Mouse (Mus musculus): Measurements from ENCODE around the gene Rbfox1. TPM values are rescaled to one million over a fixed set of nuclear protein-coding genes. Genes with fewer than 3 reads are reported as not detected.

Gene Rbfox1
- polyA plus RNA-seq, 1 experiment = 0.22 TPM

GRCm38 (mm10) chr16:7242501-7242900 lies 1357.3 kb downstream of the Rbfox1 start:
- TF ChIP-seq USF1 (IDR thresholded peaks at IDR 0.05; ENCODE audit: low read depth) = no peak
- TF ChIP-seq FOSL1 (IDR thresholded peaks at IDR 0.05; ENCODE audit: insufficient read depth, low read length, poor library complexity, severe bottlenecking) = no peak
- no peak for TF ChIP-seq MYOD1 (IDR thresholded peaks at IDR 0.05; ENCODE audit: control insufficient read depth, insufficient read length, low read depth)
- TF ChIP-seq CEBPB (IDR thresholded peaks at IDR 0.05; ENCODE audit: low read depth) = no peak
- no peak for TF ChIP-seq CTCF (IDR thresholded peaks at IDR 0.05; ENCODE audit: control insufficient read depth, insufficient read depth, insufficient read length)
- no peak for TF ChIP-seq MAX (IDR thresholded peaks at IDR 0.05)
- TF ChIP-seq MYOG (IDR thresholded peaks at IDR 0.05; ENCODE audit: control insufficient read depth, extremely low read depth, insufficient read length) = no peak
- H3K36me3 ChIP-seq (ENCODE audit: control insufficient read depth, insufficient read depth) = no peaks in the 10 kb centered on the region
- H3K79me3 ChIP-seq (ENCODE audit: low read depth) = no peaks in the 10 kb centered on the region
- no peak overlapping the region for H3ac ChIP-seq (ENCODE audit: control insufficient read depth, insufficient read length, low read depth)
- H3K79me2 ChIP-seq (ENCODE audit: control insufficient read depth, insufficient read depth) = no peaks in the 10 kb centered on the region
- no peak overlapping the region for H3K4me3 ChIP-seq (ENCODE audit: insufficient read depth, poor library complexity, severe bottlenecking)
- no peaks in the 10 kb centered on the region for H3K27me3 ChIP-seq (ENCODE audit: control insufficient read depth, insufficient read depth, insufficient read length)

- Histone ChIP-seq H3K79me2 (ENCODE audit: control insufficient read depth, insufficient read depth) (no peaks in the 10 kb centered on the region), H3K36me3 (ENCODE audit: control insufficient read depth, insufficient read depth) (no peaks in the 10 kb centered on the region), H3K79me3 (ENCODE audit: low read depth) (no peaks in the 10 kb centered on the region), H3K27me3 (ENCODE audit: control insufficient read depth, insufficient read depth, insufficient read length) (no peaks in the 10 kb centered on the region), H3K4me3 (ENCODE audit: insufficient read depth, poor library complexity, severe bottlenecking) (no peak overlapping the region), H3ac (ENCODE audit: control insufficient read depth, insufficient read length, low read depth) (no peak overlapping the region)
- TF ChIP-seq MAX (IDR thresholded peaks at IDR 0.05) (no peak), FOSL1 (IDR thresholded peaks at IDR 0.05; ENCODE audit: insufficient read depth, low read length, poor library complexity, severe bottlenecking) (no peak), MYOG (IDR thresholded peaks at IDR 0.05; ENCODE audit: control insufficient read depth, extremely low read depth, insufficient read length) (no peak), USF1 (IDR thresholded peaks at IDR 0.05; ENCODE audit: low read depth) (no peak), MYOD1 (IDR thresholded peaks at IDR 0.05; ENCODE audit: control insufficient read depth, insufficient read length, low read depth) (no peak), CEBPB (IDR thresholded peaks at IDR 0.05; ENCODE audit: low read depth) (no peak), CTCF (IDR thresholded peaks at IDR 0.05; ENCODE audit: control insufficient read depth, insufficient read depth, insufficient read length) (no peak)
Measured at GRCm38 (mm10) chr16:7244382-7244781, 1359.2 kb downstream of the Rbfox1 start.

GRCm38 (mm10) chr16:7251696-7252095 lies 1366.5 kb downstream of the Rbfox1 start:
- no peaks in the 10 kb centered on the region for H3K79me3 ChIP-seq (ENCODE audit: low read depth)
- TF ChIP-seq MYOD1 (IDR thresholded peaks at IDR 0.05; ENCODE audit: control insufficient read depth, insufficient read length, low read depth) (no peak), FOSL1 (IDR thresholded peaks at IDR 0.05; ENCODE audit: insufficient read depth, low read length, poor library complexity, severe bottlenecking) (no peak), CTCF (IDR thresholded peaks at IDR 0.05; ENCODE audit: control insufficient read depth, insufficient read depth, insufficient read length) (no peak), MYOG (IDR thresholded peaks at IDR 0.05; ENCODE audit: control insufficient read depth, extremely low read depth, insufficient read length) (no peak), MAX (IDR thresholded peaks at IDR 0.05) (no peak), USF1 (IDR thresholded peaks at IDR 0.05; ENCODE audit: low read depth) (no peak), CEBPB (IDR thresholded peaks at IDR 0.05; ENCODE audit: low read depth) (no peak)
- no peaks in the 10 kb centered on the region for H3K79me2 ChIP-seq (ENCODE audit: control insufficient read depth, insufficient read depth)
- no peak overlapping the region for H3ac ChIP-seq (ENCODE audit: control insufficient read depth, insufficient read length, low read depth)
- H3K4me3 ChIP-seq (ENCODE audit: insufficient read depth, poor library complexity, severe bottlenecking) = no peak overlapping the region
- no peaks in the 10 kb centered on the region for H3K27me3 ChIP-seq (ENCODE audit: control insufficient read depth, insufficient read depth, insufficient read length)
- no peaks in the 10 kb centered on the region for H3K36me3 ChIP-seq (ENCODE audit: control insufficient read depth, insufficient read depth)

DNA sequence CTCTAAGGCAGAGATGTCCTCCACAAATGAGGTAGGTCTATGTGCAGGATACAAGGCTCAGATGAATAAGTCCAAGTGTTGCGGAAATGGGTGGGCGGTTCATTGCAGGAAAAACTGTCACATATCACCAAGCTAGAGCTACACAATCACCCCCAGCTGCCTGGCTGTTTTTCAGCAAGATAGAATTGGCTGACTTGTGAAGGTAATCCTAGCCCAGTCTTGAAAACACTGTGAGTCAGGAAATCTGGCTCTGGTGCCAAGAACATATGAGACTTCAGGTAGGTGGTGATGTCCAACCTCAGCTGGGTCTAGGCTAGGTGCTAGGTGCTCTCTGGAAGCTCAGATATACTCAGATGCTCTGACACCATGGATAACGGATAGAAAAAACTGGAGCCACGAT lies 1372.2 kb downstream of the Rbfox1 start:
- Histone ChIP-seq H3K36me3 (ENCODE audit: control insufficient read depth, insufficient read depth) (no peaks in the 10 kb centered on the region), H3K79me2 (ENCODE audit: control insufficient read depth, insufficient read depth) (no peaks in the 10 kb centered on the region), H3K79me3 (ENCODE audit: low read depth) (no peaks in the 10 kb centered on the region), H3K4me3 (ENCODE audit: insufficient read depth, poor library complexity, severe bottlenecking) (no peak overlapping the region), H3K27me3 (ENCODE audit: control insufficient read depth, insufficient read depth, insufficient read length) (no peaks in the 10 kb centered on the region), H3ac (ENCODE audit: control insufficient read depth, insufficient read length, low read depth) (no peak overlapping the region)
- no peak for TF ChIP-seq CEBPB (IDR thresholded peaks at IDR 0.05; ENCODE audit: low read depth)
- TF ChIP-seq USF1 (IDR thresholded peaks at IDR 0.05; ENCODE audit: low read depth) = no peak
- no peak for TF ChIP-seq FOSL1 (IDR thresholded peaks at IDR 0.05; ENCODE audit: insufficient read depth, low read length, poor library complexity, severe bottlenecking)
- TF ChIP-seq MAX (IDR thresholded peaks at IDR 0.05) = no peak
- no peak for TF ChIP-seq CTCF (IDR thresholded peaks at IDR 0.05; ENCODE audit: control insufficient read depth, insufficient read depth, insufficient read length)
- no peak for TF ChIP-seq MYOG (IDR thresholded peaks at IDR 0.05; ENCODE audit: control insufficient read depth, extremely low read depth, insufficient read length)
- TF ChIP-seq MYOD1 (IDR thresholded peaks at IDR 0.05; ENCODE audit: control insufficient read depth, insufficient read length, low read depth) = no peak

DNA sequence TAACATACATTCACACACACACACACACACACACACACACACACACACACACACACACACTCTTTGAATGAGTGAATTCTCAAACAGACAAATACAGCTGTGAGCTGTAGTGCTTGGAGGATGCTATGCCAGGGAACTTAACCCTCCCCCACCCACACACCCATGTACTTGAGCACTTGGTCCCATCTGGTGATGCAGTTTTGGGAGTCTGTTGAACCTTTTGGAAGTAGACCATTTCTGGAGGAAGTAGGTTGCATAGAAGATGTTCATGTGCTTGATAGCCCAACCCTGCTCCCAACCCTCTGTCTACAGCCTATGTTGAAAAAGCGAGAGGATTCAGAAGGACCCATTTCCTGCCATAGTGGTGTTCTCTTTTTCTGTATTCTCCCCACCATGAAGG lies 1378.1 kb downstream of the Rbfox1 start:
- no peak overlapping the region for H3K4me3 ChIP-seq (ENCODE audit: insufficient read depth, poor library complexity, severe bottlenecking)
- H3K79me3 ChIP-seq (ENCODE audit: low read depth) = no peaks in the 10 kb centered on the region
- H3K79me2 ChIP-seq (ENCODE audit: control insufficient read depth, insufficient read depth) = no peaks in the 10 kb centered on the region
- TF ChIP-seq CTCF (IDR thresholded peaks at IDR 0.05; ENCODE audit: control insufficient read depth, insufficient read depth, insufficient read length) = no peak
- TF ChIP-seq MYOG (IDR thresholded peaks at IDR 0.05; ENCODE audit: control insufficient read depth, extremely low read depth, insufficient read length) = no peak
- TF ChIP-seq FOSL1 (IDR thresholded peaks at IDR 0.05; ENCODE audit: insufficient read depth, low read length, poor library complexity, severe bottlenecking) = no peak
- no peak for TF ChIP-seq CEBPB (IDR thresholded peaks at IDR 0.05; ENCODE audit: low read depth)
- TF ChIP-seq MAX (IDR thresholded peaks at IDR 0.05) = no peak
- TF ChIP-seq MYOD1 (IDR thresholded peaks at IDR 0.05; ENCODE audit: control insufficient read depth, insufficient read length, low read depth) = no peak
- no peak for TF ChIP-seq USF1 (IDR thresholded peaks at IDR 0.05; ENCODE audit: low read depth)
- no peaks in the 10 kb centered on the region for H3K36me3 ChIP-seq (ENCODE audit: control insufficient read depth, insufficient read depth)
- H3K27me3 ChIP-seq (ENCODE audit: control insufficient read depth, insufficient read depth, insufficient read length) = no peaks in the 10 kb centered on the region
- no peak overlapping the region for H3ac ChIP-seq (ENCODE audit: control insufficient read depth, insufficient read length, low read depth)

GRCm38 (mm10) chr16:7265715-7266114 lies 1380.6 kb downstream of the Rbfox1 start:
- H3K36me3 ChIP-seq (ENCODE audit: control insufficient read depth, insufficient read depth) = no peaks in the 10 kb centered on the region
- TF ChIP-seq MYOG (IDR thresholded peaks at IDR 0.05; ENCODE audit: control insufficient read depth, extremely low read depth, insufficient read length) = no peak
- no peak overlapping the region for H3K4me3 ChIP-seq (ENCODE audit: insufficient read depth, poor library complexity, severe bottlenecking)
- H3K79me3 ChIP-seq (ENCODE audit: low read depth) = no peaks in the 10 kb centered on the region
- no peaks in the 10 kb centered on the region for H3K27me3 ChIP-seq (ENCODE audit: control insufficient read depth, insufficient read depth, insufficient read length)
- H3ac ChIP-seq (ENCODE audit: control insufficient read depth, insufficient read length, low read depth) = no peak overlapping the region
- no peaks in the 10 kb centered on the region for H3K79me2 ChIP-seq (ENCODE audit: control insufficient read depth, insufficient read depth)

Data from C2C12 (cell line).